Mouse (Mus musculus) bone marrow macrophage, adult 2 months (primary cell): Measurements from ENCODE around the gene Kncn.

Experiments
- CTCF ChIP-seq: IDR thresholded peaks from 2 replicates; pipeline ENCODE4 v1.5.1; 2012; ENCODE audit warnings: low read depth, mild to moderate bottlenecking, low read length, moderate library complexity
- POLR2A ChIP-seq: IDR thresholded peaks from 2 replicates; pipeline ENCODE4 v1.6.1; 2012; ENCODE audit warnings: mild to moderate bottlenecking, low read depth, low read length, borderline replicate concordance

DNA sequence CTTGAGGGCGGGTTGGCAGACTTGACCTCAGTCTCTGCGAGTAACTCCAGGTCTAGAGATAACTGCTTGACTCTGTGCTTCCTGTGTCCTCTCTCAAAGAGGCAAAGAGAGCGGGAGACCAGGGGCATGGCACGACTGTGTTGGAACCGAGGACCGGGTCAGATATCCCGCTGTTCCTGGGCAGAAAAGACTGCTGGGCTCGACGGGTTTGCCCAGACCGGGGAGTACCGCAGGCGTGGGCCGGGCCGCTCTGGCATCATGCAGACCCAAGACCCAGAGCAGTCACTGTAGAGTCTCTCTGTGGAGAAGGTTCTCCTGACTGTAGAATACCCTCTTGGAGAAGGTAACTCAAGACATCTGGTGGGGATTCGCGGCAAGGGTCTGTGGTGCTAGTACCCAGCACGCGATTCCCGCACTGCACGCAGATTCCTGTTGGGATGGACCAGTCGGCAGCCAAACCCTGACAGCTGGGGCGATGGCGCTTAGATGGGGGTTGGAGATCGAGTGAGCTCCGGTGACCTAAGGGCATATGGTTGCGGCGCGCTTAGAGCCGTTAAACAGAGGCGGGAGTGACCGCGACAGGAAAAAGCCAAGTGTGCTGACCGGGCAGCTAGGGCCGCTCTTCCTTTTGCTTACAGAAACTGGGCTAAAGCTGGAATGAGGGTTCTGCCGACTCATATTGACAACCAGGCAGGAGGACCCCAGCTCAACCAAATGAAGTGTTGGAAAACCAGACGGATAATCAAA lies 51.8 kb downstream of the Kncn start:
- TF ChIP-seq CTCF (no peak), POLR2A (no peak)
